Mouse (Mus musculus): ENCODE measurements around the gene Klf17. TPM values are rescaled to one million over a fixed set of nuclear protein-coding genes. Genes with fewer than 3 reads are reported as not detected.
"Not testable (repeated sequence)": the region's sequence is repeated elsewhere in the genome, so short reads cannot be mapped to it uniquely, and the experiment has no call there.

The Klf17 gene
- not detected for total RNA-seq (2021)
- long read RNA-seq, experiment 1 = 0 reads
- long read RNA-seq, experiment 2 = 0 reads

- DNase-seq = no peak
Measured at GRCm38 (mm10) chr4:117765416-117765815, at the start of gene Klf17. TSS of gene Klf17 (minus strand) at chr4:117765648.

DNA sequence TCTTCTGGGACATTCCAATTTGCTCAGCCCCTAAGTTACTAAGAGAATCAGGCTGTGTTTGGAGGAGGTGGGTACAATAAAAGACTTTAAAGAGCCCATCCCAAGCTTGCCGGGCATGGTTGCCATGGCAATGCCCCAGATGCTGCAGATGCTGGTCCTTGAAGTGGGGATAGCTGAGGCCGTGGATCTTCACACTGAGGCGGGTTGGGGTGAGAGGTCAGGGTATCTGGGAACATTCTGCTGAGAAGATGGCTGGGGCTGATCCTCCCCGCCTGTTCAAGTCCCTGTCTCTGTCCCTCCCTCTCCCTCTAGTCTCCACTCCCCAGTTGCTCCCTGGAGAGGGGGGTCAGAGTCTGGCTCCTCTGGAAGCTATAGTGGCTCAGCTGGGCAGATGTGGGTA is 48.9 kb upstream of the Klf17 start:
- DNase-seq = no peak

DNA sequence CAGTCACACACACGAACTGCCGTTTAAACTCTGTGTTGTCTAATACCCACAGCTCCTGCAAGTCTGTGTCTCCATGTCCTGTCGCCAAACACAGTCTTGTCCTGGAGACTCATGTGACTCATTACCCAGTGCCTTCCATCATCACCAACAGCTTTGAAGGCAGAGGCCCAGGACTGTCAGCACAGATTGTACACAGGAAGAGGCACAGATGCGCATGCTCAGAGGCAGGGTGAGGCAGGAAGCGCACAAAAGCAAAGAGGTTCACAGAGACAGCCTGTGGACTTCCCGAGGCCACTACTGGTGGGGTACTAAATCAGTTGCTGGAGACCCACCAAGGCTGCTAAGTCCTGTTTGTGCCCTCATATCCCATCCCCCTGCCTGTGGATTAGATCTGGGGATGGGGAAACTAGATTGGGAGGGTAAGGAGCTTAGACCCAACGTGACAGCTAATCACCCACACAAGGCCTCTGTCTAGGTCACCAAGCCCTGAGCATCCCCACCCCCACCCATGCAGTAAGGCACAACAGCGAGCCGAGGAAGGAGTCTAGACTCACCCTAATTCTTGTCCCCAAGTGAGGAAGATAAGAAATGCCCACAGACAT is 48.2 kb upstream of the Klf17 start:
- DNase-seq = peak; percentile 24 to 33

DNA sequence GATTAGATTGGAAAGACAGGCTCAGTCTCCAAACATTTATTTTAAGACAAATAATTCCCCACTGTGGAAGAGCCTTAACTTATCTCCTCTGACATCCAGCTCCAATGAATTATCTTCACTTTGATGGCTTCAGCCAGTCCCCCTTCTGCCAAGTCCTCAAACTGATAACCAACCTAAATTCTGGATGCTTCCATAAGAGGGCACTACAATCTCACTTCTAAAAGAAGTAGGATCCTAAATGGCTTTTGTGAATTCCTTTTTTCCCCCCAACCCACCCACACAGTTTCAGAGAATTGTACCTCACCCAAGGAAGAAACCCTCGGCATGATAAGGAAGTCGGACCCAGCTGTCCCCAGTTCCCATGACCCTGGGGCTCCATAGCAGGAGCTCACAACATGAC is 45.5 kb upstream of the Klf17 start:
- no peak for DNase-seq

- peak in 1 of 2 experiments; percentile 10 for DNase-seq
Measured at GRCm38 (mm10) chr4:117806992-117807391, 41.5 kb upstream of the Klf17 start.

DNA sequence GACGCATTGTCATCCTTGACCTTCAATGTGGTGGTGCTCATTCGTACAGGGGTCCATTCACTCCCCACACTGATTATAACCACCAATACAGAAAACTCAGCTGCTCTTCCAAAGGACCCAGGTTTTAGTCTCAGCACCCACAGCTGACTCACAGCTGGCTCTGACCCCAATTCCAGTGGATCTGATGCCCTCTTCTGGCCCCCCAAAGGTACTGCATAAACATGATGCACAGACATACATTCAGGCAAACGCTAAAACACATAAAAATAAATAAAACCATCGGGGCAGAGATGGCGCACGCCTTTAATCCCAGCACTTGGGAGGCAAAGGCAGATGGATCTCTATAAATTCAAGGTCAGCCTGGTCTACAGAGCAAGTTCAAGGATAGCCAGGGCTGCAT is 34.5 kb upstream of the Klf17 start:
- DNase-seq = no peak

GRCm38 (mm10) chr4:117788308-117788707 is 22.9 kb upstream of the Klf17 start:
- peak; percentile 56 to 76 for DNase-seq

GRCm38 (mm10) chr4:117786963-117787362 is 21.5 kb upstream of the Klf17 start:
- peak; percentile 38 to 49 for DNase-seq

- DNase-seq = no peak
Measured at GRCm38 (mm10) chr4:117782908-117783307, 17.5 kb upstream of the Klf17 start.

- DNase-seq = no peak
Measured at GRCm38 (mm10) chr4:117772960-117773359, 7.5 kb upstream of the Klf17 start.

DNA sequence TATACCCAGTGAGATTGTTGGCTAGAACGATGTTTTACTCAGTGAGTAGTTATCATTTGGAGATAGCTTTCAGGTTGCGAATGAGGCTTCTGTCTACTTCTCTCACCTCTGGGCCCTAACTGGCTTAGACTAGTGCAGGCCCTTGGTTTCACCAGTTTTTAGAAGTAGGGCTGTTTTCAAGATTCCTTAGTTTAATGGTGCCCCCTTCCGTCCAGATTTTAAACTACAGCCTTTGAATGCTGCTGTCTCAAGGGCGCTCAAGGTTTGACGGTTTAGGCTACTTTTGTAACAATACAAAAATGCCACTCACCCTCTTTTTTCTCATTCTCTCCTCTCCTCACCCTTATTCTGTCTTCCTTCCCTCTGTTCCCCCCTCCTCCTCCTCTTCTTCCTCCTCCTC is 5.5 kb upstream of the Klf17 start:
- DNase-seq = peak; percentile 50 to 85

DNA sequence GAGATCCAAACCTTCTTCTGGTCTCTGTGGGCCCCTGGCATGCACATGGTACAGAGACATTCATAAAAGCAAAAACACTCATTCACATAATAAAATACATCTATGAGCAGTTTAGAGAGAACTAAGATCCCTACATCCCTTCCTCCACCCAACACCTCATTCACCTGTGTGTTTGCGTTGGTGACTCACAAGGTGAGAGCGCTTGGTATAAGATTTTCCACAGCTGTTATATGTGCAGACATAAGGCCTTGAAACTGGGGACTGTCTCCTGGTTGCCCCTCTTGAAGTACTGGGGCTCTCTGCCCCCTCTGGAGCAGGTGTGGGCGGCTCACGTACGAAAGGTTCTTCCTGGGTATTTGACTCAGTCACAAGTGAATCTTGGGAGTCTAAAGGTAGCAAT is 5.3 kb downstream of the Klf17 start:
- DNase-seq = no peak

DNA sequence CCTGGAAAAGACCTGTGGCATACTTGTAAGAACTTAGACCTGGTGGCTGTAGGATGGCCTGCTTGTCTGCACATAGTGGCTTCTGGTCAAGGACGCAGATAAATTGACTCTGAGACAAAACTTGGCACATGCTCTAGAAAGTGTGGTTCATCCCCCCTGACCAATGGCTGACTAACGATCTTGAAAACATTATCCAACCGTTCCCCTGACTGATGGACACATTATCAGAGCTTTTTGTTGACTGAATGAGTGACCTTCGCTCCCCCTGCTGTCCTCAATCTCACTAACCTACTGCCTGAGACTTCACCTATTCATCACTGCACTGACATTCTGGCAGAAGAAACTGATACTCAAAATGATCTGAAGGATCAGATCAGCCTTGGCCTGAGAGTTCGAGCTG is 13.0 kb downstream of the Klf17 start:
- DNase-seq = not testable (repeated sequence)

DNA sequence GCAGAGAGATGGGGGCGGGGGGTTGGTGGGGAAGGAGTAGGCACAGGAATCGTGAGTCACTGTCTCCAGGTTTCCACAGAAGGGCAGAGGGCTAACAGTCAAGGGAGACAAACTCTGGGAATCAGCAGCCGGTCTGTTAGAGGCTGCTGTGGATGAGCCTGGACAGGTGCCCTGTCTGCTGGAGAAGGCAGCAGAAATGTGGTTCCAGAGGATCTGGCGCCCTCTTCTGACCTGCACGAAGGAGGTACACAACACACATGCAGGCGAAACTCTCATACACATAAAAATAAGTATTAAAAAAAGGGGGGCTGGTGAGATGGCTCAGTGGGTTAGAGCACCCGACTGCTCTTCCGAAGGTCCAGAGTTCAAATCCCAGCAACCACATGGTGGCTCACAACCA is 27.9 kb downstream of the Klf17 start:
- DNase-seq = no peak

DNA sequence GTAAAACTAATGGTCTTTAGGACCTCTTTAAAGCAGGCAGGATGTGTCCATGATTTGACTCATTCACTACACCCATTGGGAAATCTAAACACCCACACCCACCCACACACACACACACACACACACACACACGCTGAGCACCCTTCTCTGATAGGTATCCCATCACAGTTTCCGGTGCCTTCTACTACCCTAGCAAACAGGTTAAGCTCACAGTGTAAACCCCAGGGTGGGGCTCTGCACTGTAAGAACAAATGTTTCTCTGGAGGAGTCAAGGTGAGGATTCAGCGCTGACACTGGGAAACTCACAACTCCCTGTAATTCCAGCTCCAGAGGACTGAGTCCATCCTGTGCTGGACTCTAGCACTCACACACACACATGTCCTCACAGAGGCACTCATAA is 33.5 kb downstream of the Klf17 start:
- DNase-seq = no peak

DNA sequence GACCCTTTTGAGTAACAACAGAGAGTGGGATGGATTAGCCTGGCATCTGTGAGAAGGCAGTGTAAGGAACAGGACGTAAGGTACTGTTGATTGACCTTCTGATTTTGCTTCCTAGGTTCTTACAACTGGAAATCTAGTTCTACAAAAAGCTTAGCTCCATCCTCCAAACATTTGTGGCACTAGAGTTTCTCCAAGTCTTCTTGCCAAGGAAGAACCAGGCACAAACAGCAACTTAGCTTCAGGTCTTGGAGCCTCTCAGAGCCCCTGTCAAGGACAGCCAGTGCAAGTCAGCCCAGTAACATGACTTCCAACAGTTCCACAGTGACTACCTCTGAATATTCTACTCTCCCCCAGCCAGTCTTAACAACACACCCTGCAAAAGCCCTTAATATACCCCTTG is 41.3 kb downstream of the Klf17 start, which contains the start of gene Gm12845:
Gm12845 (plus strand) TSS at position 301 of the 400 bp plus-strand sequence.
- no peak for DNase-seq

DNA sequence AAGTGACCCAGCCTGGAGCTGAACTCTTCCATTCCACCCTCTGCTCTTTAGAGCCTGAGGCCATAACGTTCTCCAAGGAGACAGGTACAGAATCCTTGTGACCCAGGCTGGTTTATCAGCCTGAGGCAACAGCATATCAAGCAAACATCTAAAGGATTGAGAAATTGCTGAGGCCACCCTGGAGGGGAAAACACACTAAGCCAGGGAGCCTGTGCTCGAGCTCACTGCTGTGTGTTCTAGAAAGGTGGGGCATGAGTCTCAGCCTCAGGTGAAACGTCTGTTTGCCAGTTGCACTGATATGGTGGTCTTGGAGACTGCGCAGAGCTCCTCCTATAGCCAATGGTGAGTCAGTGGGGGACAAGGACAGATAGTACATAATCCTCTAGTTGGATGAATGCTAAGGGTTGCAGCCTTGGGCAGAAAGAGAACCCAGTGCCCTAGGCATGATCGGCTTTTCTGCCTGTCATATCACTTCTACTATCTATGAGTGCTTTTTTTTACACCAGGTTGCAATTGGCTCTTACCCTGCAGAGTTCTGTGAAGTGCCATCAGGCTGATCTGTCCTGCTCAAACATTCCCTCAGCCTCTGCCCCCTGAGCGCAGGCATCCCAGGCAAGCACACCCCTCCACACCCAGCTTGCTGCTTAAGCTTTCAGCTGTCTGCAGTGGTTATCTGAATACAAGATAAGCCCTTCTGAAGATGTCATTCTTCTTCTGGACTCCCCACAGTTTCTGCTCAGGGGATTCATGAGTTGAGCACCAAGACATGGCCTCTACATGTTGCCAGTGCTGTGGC is 51.9 kb downstream of the Klf17 start:
- no peak for DNase-seq

DNA sequence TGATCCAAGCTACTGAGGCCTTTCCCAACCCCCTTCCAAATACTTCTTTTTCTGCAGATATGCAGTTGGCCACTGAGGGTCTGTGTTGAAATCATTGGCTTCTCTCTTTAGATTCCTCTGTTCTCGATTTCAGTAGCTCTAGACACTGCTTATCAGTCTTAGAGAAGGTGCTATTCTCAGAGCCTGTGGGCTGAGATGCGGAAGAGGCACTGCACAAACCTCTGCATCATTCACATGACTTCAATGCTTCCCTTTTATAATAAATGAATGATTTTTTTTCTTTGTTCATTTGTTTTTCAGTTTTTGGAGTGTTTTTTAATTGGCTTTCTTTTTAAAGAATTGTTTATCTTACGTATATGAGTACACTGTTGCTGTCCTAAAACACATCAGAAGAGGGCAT is 53.1 kb downstream of the Klf17 start:
- no peak for DNase-seq

DNA sequence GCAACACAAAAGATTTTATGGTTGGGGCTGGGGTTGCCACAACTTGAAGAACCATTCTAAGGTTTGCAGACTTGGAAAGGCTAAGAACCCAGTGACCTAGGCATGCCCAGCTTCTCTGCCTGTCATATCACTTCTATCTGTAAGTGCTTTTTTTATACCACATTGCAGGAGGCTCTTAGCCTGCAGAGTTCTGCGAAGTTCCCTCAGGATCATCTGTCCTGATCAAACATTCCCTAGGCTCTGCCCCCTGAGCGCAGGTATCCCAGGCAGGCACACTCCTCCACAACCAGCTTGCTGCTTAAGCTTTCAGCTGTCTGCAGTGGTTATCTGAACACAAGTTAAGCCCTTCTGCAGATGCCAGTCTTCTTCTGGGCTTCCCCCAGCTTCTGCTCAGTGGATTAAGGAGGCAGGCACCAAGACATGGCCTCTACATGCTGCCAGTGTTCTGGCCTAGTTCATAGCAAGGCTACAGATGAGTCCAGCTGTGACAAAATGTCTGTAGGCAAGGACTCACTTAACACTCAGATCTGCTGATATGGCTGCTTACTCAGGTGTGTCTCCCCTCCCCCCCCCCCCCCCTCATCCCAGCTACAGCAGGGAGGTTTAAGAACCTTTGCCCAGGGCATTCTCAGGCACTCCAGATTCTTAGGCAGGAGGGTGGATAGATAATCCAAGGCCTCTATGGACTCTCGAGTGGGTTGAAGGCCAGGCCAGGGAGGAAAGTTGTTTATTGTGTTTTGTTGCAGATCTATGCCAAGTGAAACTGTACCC is 56.5 kb downstream of the Klf17 start:
- DNase-seq = no peak

Data from heart, adult 18-20 months (tissue).